8 mouse cellular contexts compared by ENCODE assay signal in genomic region chr10:60760377-60760776, GRCm38 (mm10). TPM values are rescaled to one million over a fixed set of nuclear protein-coding genes. Genes with fewer than 3 reads are reported as not detected.
DNase-seq lines count a peak whose midpoint lies in the region; ATAC-seq and TF ChIP-seq lines count a peak whose summit lies in the region.

No protein-coding gene starts in this region.

- H3K4me1 ChIP-seq in lung, embryonic 14.5 days (ENCODE audit: insufficient read depth): no peaks in the 10 kb centered on the region
- H3K4me1 ChIP-seq in thymus, adult 2 months (replicated peaks; ENCODE audit: control insufficient read depth, insufficient read depth, low read length): no peaks in the 10 kb centered on the region; the same call in 1 of the 2 replicates

- peak; percentile 98 for DNase-seq in MN1 (ENCODE audit: low spot score)
- DNase-seq in cerebellum, adult 9-10 months: peak; percentile 98
- DNase-seq in layer of hippocampus, adult 8-10 months (ENCODE audit: low spot score in 2 of 2): peak; percentile 85 to 94
- DNase-seq in lung, embryonic 14.5 days: peak; percentile 99
- DNase-seq in ovary, adult 18-20 months (ENCODE audit: low spot score): peak; percentile 83
- peak; percentile 87 for DNase-seq in thymus, adult 2 months

- H3K27me3 ChIP-seq in lung, embryonic 14.5 days (ENCODE audit: insufficient read depth, low read length): no peaks in the 10 kb centered on the region
- H3K27me3 ChIP-seq in thymus, adult 2 months (ENCODE audit: control insufficient read depth, insufficient read depth, low read length): no peaks in the 10 kb centered on the region

- peak; percentile 99 for ATAC-seq in frontal cortex, adult (ENCODE audit: low TSS enrichment)
- ATAC-seq in hematopoietic stem cell, adult 5-6 weeks (replicated peaks in 1 of 2; ENCODE audit: insufficient read depth in 1 of 2, low FRiP score in 2 of 2, low TSS enrichment in 1 of 2, low read depth in 1 of 2, poor library complexity in 2 of 2, severe bottlenecking in 2 of 2): peak; percentile 94 to 95
- peak; percentile 83 for ATAC-seq in lung, embryonic 14.5 days (ENCODE audit: insufficient read depth)

- no peak overlapping the region for H3K4me3 ChIP-seq in lung, embryonic 14.5 days (ENCODE audit: low read depth, low read length)
- no peak overlapping the region for H3K4me3 ChIP-seq in thymus, adult 2 months (ENCODE audit: control insufficient read depth, insufficient read depth, low read length)

- H3K4me2 ChIP-seq in lung, embryonic 14.5 days: no peak overlapping the region

- no peaks in the 10 kb centered on the region for H3K9me3 ChIP-seq in lung, embryonic 14.5 days (ENCODE audit: low read depth, low read length)

- H3K9ac ChIP-seq in lung, embryonic 14.5 days: no peak overlapping the region

- WGBS in lung, embryonic 14.5 days: 3% methylated on average over 14 of the region's 14 CpGs
- WGBS in thymus, adult 2 months: 10% methylated on average over 14 of the region's 14 CpGs

- no peak for TF ChIP-seq POLR2A in thymus, adult 2 months (IDR thresholded peaks at IDR 0.05; ENCODE audit: control insufficient read depth, extremely low read depth, insufficient read depth, low read length, poor library complexity)

- H3K27ac ChIP-seq in lung, embryonic 14.5 days (ENCODE audit: low read depth): no peak overlapping the region
- H3K27ac ChIP-seq in thymus, adult 2 months (ENCODE audit: control insufficient read depth, insufficient read depth, low read length): no peak overlapping the region

- H3K36me3 ChIP-seq in lung, embryonic 14.5 days (ENCODE audit: insufficient read depth): peaks cover 5% of the 10 kb centered on the region; the same call in 1 of the 2 replicates
- H3K36me3 ChIP-seq in thymus, adult 2 months (ENCODE audit: control insufficient read depth, insufficient read depth, low read length): no peaks in the 10 kb centered on the region

- TF ChIP-seq CTCF in lung, embryonic 14.5 days (IDR thresholded peaks at IDR 0.05; ENCODE audit: low read depth): peak; percentile 97
- peak; percentile 96 for TF ChIP-seq CTCF in thymus, adult 2 months (IDR thresholded peaks at IDR 0.05; ENCODE audit: borderline replicate concordance, control insufficient read depth, extremely low read depth, insufficient read depth, low read length, poor library complexity)

RNA-seq across cellular contexts. Expression of gene Slc29a3, which starts 7.8 kb away (rescaled TPM):
- 17.5 and 18.4 TPM in 2 replicates for total RNA-seq in hematopoietic stem cell, adult 5-6 weeks (2017)
- total RNA-seq in layer of hippocampus, adult 8-10 months (2022): 10 to 100 TPM; 13.9 to 22.5 (median 17.9) TPM
- 7.4 and 9.0 TPM in 2 replicates for polyA plus RNA-seq in lung, embryonic 14.5 days (2014; fragmentation: Nextera tagmentation; extraction: Ambion mirVana)
- 33.9 and 43.2 TPM in 2 replicates for polyA plus RNA-seq in thymus, adult 2 months (2012; rRNA removed)
